Mouse (Mus musculus): ENCODE measurements around the gene Adamts14. TPM values are rescaled to one million over a fixed set of nuclear protein-coding genes. Genes with fewer than 3 reads are reported as not detected.

Adamts14 gene
- total RNA-seq, 2 experiments from 2014 or later = 0.14 to 0.23 TPM

DNA sequence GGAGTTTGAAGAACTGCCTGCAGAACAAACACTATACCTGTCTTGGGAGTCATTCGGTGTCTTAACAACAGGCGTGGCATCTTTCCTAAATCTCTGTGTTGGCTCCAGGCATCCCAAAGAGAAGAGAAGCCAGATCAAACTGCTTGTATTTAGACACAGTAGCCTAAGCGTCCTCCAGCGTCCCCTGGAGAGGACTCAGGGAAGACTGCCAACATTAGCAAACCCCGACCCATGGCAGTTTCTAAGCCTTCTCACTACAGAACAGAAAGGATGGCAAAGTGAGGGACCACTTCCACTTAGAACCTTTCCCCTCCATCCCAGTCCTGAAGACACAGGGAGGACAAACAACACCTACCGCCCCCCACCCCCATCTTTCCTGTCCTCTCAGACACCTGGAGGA, 93.3 kb downstream of the Adamts14 start:
- DNase-seq (ENCODE audit: low spot score in 2 of 2) = no peak

DNA sequence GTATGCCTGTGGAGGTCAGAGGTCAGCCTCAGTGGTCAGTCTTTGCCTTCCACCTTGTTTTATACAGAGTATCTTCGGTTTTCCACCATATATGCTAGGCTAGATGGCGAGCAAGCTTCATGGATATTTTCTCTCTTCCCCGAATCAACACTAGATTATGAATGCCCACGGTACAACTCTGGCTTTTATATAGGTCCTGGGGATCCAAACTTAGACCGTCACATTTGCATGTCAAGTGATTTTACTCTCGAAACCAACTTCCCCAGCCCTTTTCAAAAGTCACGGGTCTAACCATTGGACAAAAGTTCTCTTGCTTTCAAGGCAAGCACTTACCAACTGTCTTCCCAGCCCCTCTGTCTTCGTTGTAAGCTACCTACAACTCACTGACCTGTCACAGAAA, 94.6 kb downstream of the Adamts14 start:
- no peak for DNase-seq (ENCODE audit: low spot score in 2 of 2)

GRCm38 (mm10) chr10:61177751-61178150, 95.5 kb downstream of the Adamts14 start:
- DNase-seq (ENCODE audit: low spot score in 2 of 2) = no peak

DNA sequence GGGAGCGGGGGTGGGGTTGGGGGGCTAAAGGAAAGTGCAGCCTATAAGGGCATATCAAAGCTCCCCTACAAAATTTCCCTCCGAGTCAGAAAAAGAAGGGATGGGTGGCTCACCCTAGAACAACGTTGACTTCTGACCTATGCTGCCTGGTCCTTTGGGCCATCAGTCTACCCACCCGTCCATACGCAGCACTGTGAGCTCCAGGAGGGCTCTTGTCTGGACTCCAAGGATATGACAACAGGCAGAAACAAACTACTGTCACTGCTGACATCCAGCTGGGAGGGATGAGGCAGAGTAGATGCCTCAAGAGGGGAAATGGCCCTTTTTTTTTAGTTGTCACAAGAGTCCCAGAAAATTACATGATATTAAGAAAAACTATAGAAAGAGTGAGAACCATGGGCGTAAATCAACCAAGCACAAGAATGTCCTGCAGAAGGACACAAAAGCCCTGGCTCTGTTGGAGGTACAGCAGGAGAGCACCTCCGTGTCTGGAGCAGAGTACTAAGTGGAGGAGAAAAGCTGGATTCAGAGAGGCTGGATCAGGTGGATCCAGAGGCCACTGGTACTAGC, 96.9 kb downstream of the Adamts14 start:
- no peak for DNase-seq (ENCODE audit: low spot score in 2 of 2)

DNA sequence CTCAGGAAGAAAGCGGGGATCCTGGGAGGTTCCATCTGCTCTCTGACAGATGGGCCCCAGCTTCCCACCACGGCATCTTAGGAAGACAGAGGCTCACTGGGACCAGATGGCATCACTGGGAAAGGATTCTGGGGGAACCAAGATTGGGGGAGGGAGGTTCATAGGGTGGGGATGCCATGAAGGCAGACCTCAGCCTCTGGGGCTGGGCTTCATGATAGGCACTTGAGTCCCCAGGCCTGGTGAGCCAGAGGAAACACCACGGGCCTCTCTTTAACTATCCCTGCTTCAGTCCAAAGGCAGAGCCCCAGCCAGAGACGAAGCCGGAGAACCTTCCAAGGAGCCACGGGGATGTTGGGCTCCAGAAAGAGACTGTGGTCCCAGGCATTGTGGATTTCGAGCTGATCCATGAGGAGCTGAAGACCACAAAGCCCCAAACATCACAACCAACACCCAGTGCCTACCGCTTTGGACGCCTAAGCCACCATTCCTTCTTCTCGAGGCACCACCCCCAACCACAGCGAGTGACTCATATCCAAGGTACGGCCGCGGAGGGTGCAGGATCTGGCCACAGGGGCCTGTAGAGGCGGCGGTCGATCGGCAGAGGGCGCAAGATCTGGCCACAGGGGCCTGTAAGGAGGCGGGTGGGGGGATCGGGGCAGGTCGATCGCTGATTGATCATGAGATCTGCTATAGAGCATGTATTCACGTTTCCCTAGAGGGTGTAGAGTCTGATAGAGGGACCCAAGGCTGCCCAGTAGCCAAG, 97.6 kb downstream of the Adamts14 start:
- peak; percentile 26 to 42 for DNase-seq (ENCODE audit: low spot score in 2 of 2)

DNA sequence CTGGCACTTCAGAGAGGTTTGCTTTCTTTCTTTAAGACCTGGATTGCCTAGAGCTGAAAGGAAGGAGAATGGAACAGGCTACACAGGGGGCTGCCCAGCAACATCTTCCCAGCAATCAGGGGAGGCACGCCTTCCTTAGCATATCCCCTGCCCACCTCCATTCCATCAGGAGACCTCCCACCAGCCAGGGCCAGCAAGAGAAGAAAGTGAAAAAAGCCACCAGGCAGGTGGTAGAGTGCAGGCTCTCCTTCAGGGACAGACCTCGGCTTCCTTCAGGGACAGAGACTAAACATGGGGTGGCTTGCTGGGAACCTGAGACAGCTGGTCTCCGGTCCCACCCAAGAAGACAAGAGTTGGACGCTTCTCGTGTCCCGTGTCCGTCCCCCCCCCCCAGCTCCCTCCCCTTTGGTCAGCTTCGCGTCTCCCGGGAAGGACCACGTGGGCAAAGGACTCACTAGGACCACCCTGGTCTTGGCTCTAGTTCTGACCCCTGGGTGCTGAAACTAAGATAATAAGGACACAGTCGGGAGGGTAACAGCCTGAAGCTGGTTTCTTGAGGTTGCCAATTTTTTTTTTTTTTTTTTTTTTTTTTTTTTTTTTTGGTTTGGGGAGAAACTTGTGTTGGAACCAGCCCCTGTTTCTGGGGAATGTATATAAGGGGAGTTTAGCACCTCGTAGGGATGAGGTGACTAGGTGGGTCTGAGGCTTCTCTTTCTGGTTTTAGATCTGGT, 98.4 kb downstream of the Adamts14 start:
- no peak for DNase-seq (ENCODE audit: low spot score in 2 of 2)

- no peak for DNase-seq (ENCODE audit: low spot score in 2 of 2)
Measured at GRCm38 (mm10) chr10:61172496-61172895, 100.7 kb downstream of the Adamts14 start.

DNA sequence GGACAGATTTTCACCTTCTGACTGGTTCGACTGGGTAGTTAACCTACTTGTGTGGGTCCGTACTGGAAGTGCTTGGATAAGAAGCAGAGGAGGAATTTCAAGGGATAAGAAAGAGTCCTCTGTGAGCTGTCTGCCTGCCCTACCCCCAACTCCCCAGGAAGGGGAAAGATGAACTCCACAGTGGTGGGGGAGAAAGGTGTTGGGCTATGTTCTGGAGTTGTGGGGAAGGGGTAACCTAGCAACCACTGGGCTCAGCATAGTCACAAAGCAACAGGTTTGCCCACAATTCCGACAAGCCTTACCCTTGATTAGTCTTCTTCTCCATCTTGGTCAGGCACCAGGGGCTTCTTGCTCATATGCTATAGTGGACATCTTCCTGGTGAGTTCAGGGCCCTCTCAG, 101.6 kb downstream of the Adamts14 start, which contains the start of gene Tbata:
Gene Tbata, plus strand, starts transcription at position 301 of the 400 bp plus-strand sequence.
- DNase-seq (ENCODE audit: low spot score in 2 of 2) = no peak

GRCm38 (mm10) chr10:61168393-61168792, 104.8 kb downstream of the Adamts14 start:
- no peak for DNase-seq (ENCODE audit: low spot score in 2 of 2)

- no peak for DNase-seq (ENCODE audit: low spot score in 2 of 2)
Measured at GRCm38 (mm10) chr10:61167333-61168096, 105.7 kb downstream of the Adamts14 start.

- DNase-seq (ENCODE audit: low spot score in 2 of 2) = no peak
Measured at GRCm38 (mm10) chr10:61162366-61162765, 110.9 kb downstream of the Adamts14 start.

GRCm38 (mm10) chr10:61160671-61161070, 112.6 kb downstream of the Adamts14 start:
- DNase-seq (ENCODE audit: low spot score in 2 of 2) = no peak

GRCm38 (mm10) chr10:61160089-61160488, 113.1 kb downstream of the Adamts14 start:
- no peak for DNase-seq (ENCODE audit: low spot score in 2 of 2)

GRCm38 (mm10) chr10:61158594-61158993, 114.6 kb downstream of the Adamts14 start:
- DNase-seq (ENCODE audit: low spot score in 2 of 2) = no peak

- no peak for DNase-seq (ENCODE audit: low spot score in 2 of 2)
Measured at GRCm38 (mm10) chr10:61156453-61156852, 116.8 kb downstream of the Adamts14 start.

DNA sequence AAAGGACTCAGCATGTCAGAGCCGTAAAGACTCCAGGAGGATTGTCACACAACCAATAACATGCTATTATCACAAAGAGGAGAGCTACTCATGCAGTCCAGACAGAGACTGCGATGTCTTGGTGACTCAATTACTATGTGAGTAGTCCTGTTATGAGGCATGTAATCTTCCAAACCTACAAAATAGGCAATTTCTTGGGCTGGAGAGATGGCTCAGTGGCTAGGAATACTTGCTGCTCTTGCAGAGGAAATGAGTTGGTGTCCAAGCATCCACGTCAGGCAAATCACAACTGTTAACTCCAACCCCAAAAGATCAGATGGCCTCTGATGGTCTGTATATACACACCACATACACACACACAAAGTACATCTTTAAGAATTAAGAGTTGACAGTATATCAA, 117.6 kb downstream of the Adamts14 start:
- DNase-seq (ENCODE audit: low spot score in 2 of 2) = no peak

GRCm38 (mm10) chr10:61152131-61152530, 121.1 kb downstream of the Adamts14 start:
- DNase-seq (ENCODE audit: low spot score in 2 of 2) = no peak

DNA sequence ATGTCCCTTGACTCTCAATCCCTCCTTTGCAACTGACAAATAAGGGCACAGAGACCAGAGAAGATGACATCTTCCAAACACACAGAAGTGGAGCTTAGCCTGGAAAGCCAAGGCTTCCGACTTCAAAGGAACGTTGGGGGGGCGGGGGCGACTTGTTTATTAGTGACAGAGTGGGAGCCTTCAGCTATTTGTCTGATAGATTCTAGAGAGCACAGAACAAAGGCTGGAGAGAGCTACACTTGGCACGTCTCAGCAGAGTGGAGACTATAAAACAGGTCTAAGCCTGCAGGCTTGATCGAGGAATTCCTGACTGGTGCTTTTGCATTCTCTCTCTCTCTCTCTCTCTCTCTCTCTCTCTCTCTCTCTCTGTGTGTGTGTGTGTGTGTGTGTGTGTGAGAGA, 122.6 kb downstream of the Adamts14 start:
- DNase-seq (ENCODE audit: low spot score in 2 of 2) = no peak

DNA sequence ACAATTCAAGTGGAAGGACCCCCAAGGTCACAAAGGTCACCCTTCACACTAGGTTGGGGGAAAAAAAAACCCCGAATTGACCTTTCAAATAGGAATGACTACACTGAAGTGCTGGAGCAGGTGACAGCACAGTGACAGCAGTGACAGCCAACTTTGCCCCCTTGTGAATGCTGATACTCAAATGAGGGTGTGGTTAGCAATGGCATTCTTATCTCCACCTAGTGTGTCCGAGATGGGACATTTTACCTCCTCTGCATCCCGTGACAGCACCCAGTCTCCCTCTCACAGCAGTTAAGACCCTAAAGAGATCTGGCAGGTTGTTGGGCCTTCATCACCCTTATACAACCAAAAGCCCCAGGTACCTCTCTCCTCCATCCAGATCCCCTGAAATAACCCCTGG, 123.8 kb downstream of the Adamts14 start:
- DNase-seq (ENCODE audit: low spot score in 2 of 2) = no peak

GRCm38 (mm10) chr10:61147157-61148040, 125.8 kb downstream of the Adamts14 start, which contains the start of gene Sgpl1:
Gene Sgpl1, minus strand, starts transcription at chr10:61147703.
- DNase-seq (ENCODE audit: low spot score in 2 of 2) = peak; percentile 84 to 91
